Mouse (Mus musculus): ENCODE data around the gene Med27.

DNA sequence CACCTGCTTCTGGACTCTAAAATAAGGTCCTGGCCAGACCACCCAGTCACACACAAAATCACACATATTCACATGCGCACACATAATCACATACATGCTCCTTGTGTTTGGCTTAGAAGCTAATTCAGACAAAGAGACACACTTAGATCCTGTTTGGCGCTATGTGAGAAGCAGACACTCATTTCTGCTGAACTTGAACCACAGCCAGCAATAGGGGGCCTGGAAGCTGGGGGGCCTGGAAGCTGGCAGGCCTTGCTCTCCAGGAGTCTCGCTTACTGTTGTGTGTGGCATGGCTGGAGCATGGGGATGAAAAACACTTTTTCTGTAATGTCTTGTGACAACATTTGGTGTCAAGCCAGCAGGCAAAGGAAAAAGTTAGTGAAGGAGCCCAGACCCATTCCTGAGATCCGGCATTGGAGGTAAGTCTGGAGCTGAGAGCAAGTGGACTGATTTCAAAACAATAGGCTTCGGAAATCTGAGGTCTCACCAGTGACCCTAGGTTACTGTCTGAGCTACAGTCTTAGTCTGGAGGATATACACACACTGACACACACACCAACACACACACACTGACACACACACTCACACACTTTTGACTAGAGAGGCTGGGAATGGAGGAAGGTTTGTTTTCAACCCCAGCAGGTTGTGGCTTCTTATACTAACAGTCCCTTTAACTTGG is 189.1 kb downstream of the Med27 start:
- TF ChIP-seq POLR2A (IDR thresholded peaks at IDR 0.05; ENCODE audit: low read depth, low read length) (no peak), CTCF (conservative IDR thresholded peaks at IDR 0.05; ENCODE audit: insufficient read depth, insufficient read length, low read depth, low read length) (no peak)

All from kidney, adult 2 months (tissue).